Mouse (Mus musculus) ovary, postnatal 14 days (tissue): ENCODE measurements around the gene Cd209f.
"Not testable (repeated sequence)": the region's sequence is repeated elsewhere in the genome, so short reads cannot be mapped to it uniquely, and the experiment has no call there.

Source experiments
- DNase-seq: peaks from one replicate; pipeline ENCODE4 v3.0.0; 2022; ENCODE audit warnings: low spot score

The Cd209f gene

DNA sequence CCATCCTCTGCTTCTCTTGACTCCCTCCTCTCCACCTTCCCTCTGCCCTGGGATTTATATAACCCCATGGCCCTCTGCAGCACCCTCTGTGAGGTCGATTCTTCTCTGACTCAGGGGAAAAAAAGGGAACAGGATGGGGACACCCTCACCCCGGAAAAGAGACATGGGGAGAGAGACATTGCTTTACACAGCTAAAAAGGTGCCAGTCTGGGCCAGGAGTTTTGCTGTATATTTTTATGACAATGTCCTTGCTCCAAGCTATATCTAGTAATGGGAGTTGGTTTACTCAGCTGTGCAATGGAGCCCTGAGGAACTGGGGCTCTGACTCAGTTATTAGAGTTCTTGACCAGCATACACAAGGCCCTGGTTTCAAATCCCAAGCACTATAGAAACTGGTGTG is at the start of gene Cd209f:
Gene Cd209f (minus strand): TSS at position 101 of the 400 bp plus-strand sequence.
- not testable (repeated sequence) for DNase-seq

DNA sequence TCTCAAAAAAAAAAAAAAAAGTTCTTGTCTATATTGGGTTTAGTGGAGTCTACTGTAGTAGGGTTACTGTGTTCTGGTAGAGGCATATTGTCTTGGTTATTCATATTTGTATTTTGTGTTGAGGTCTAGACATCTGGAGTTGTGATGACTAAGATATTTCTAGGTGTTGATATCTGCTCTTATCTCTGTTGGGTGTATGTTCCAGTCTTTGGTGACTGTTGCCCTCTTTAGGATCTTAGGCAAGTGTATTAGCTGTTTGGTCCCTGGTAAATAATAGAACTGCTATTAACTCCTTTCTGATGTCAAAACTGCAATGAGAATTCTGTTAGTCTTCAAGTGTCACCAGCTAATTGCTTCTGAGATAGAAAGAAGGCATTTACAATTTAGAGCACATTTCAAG is 49.2 kb upstream of the Cd209f start:
- DNase-seq, result no peak

DNA sequence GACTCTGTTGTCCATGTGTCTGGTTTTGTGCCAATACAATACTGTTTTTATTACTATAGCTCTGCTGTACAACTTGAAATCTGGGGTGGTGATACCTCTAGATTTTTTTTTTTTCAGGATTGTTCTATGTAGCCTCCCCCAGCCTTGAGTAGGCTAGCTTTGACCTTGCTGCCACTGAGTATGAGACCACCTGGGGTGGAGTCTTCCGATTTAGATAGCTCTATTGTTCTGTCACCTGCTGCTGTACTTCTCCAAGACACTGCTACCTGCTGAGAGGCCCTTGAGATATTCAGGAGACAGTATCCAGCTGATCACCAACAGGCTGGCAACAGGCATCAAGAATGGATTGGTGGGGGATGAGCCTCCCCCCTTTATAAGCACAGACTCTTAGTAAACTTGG is 41.6 kb upstream of the Cd209f start:
- no peak for DNase-seq

DNA sequence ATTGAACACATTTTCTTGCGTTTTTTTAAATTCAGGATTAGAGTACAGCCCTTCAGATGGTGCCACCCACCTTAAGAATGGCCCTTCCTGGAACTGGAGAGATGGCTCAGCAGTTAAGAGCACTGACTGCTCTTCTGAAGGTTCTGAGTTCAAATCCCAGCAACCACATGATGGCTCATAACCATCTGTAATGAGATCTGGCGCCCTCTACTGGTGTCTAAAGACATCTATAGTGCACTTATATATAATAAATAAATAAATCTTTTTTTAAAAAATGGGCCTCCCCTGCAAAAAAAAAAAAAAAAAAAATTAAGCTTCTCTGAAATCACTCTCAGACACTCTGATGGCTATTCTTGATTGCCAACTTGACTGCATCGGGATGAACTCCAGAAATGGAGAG is 36.1 kb upstream of the Cd209f start:
- DNase-seq, result no peak

DNA sequence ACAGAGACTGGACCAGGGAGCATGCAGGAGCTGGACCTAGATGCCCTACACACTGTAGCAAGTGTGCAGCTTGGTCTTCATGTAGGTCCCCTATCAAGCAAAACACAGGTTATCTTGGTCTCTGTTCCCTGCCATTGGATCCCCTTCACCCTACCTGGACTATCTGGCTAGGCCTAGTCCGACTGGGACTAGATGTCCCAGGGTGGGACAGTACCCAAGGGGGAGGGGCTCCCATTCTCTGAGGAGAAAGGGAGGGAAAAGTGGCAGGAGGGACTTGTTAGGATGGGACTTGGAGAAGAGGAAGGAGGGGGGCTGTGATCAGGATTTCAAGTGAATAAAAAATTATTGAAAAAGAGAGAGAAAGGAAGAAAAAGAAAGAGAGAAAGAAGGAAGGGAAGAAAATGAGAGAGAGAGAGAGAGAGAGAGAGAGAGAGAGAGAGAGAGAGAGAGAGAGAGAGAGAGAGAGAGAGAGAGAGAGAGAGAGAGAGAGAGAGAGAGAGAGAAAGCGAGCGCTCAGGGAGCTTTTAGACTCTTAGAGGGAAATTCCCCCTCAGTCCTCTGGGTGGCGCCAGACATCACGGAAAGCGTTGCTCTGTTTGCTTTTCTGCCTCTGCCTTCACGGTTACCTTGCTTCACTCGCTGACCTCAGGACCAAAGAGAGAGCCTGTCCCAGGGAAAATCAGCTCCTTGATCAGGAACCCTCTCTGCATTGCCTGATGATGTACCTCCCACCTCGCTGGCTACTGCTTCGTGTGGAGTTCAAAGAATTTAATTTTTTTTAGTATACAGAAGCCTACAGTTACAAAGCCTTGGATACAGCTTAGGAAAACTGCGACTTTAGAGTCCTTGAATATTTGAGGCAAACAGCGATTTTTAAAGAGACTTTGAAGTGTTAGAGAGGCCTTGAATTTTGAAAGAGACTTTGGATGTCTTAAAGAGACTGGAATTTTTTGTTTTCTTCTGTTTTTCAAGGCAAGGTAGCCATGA is 34.3 kb upstream of the Cd209f start:
- DNase-seq, result peak; percentile 69

DNA sequence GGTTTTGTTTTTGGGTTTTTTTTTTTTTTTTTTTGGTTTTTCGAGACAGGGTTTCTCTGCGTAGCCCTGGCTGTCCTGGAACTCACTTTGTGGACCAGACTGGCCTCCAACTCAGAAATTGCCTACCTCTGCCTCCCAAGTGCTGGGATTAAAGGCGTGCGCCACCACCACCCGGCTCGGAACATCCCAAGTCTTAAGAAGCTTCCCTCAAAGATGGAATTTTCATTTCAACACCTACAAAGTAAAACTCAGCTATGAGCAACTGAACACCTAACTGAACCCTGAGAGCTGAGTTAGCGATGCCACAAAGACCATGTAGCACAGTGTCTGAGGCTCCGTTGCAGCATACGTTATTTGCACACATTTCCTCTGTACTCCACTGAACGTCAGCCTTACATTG is 28.2 kb upstream of the Cd209f start, which contains the start of gene Cd209g:
Gene Cd209g (plus strand): TSS at position 301 of the 400 bp plus-strand sequence.
- no peak for DNase-seq

DNA sequence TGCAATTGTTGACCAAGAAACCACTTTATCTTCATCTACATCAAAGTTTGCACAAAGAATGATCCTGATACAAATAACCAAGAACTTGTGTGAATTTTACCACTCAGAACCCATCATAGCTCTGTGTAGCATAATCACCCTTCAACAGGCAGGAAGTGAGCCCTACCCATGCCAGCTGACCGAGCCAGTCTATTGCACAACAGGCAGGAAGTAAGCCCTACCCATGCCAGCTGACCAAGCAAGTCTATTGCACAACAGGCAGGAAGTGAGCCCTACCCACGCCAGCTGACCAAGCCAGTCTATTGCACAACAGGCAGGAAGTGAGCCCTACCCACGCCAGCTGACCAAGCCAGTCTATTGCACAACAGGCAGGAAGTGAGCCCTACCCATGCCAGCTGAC is 17.1 kb downstream of the Cd209f start:
- DNase-seq, result not testable (repeated sequence)

DNA sequence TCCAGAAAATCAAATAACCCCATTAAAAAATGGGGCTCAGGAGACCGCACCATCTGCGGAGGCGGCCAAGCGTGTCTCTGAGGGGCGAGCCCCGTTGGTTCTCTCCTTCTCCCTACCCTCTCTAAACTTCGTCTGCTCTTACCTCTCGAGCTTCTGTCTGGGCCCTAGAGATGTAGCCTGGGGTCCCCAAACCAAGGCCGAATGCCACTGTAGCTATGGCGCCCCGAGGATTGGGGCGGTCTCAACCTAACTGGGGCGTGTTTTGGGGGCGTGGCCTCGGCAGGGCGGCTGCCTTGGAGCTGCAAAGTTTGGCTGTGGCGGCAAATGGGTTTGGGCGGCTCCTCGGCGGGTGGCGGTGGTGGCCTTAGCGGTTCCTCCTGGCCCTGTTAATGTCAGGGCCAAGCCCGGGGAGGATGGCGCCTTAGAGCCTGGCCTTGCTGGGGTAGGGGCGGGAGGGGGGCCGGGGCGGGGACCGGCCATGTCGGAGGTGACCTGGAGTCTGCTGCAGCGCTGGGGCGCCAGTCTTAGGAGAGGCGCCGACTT is 18.4 kb downstream of the Cd209f start:
- not testable (repeated sequence) for DNase-seq
